Mouse (Mus musculus) kidney, embryonic 14.5 days (tissue): ENCODE measurements at regions not wholly inside any gene's neighbourhood (a gene's known extent, or its start where the extent isn't known, plus 50 kb on each side); places are given as distances from the start of the nearest gene placed in this dataset. TPM values are rescaled to one million over a fixed set of nuclear protein-coding genes. Genes with fewer than 3 reads are reported as not detected.

Experiments
- microRNA-seq: library from miRNA; unstranded; fragments of <30 nt; microRNA quantifications from one replicate; pipeline ENCODE4, GENCODE M21; 2016

Small RNAs in the stretch of these regions (microRNA-seq; reads per million reads assigned to microRNA genes)
- not detected for gene Gm24710
